Mouse (Mus musculus): ENCODE data around the gene Alpk1. TPM values are rescaled to one million over a fixed set of nuclear protein-coding genes. Genes with fewer than 3 reads are reported as not detected.
A peak's percentile ranks its signal among the peaks of the same experiment; 100 is the strongest.

Gene Alpk1
- polyA plus RNA-seq, 1 experiment from 2014 or later = 1.2 TPM

GRCm38 (mm10) chr3:127720948-127721347 is 59.4 kb downstream of the Alpk1 start:
- DNase-seq (ENCODE audit: low spot score) = no peak
- Histone ChIP-seq H3K4me2 (ENCODE audit: low read depth, low read length) (no peak overlapping the region), H3K4me3 (ENCODE audit: low read depth, low read length) (no peak overlapping the region), H3K4me1 (ENCODE audit: control insufficient read depth, insufficient read depth, low read length) (no peaks in the 10 kb centered on the region), H3K27me3 (replicated peaks; ENCODE audit: control insufficient read depth, insufficient read depth, low read length) (no peaks in the 10 kb centered on the region), H3K36me3 (ENCODE audit: control insufficient read depth, insufficient read depth, low read length) (no peaks in the 10 kb centered on the region), H3K9me3 (ENCODE audit: control insufficient read depth, low read length) (no peaks in the 10 kb centered on the region), H3K9ac (ENCODE audit: low read depth, low read length) (no peak overlapping the region), H3K27ac (replicated peaks; ENCODE audit: low read depth, low read length) (no peak overlapping the region)
- no peak for ATAC-seq (ENCODE audit: low read depth)
- WGBS = 73% methylated on average over 4 of the region's 4 CpGs

- Histone ChIP-seq H3K27me3 (replicated peaks; ENCODE audit: control insufficient read depth, insufficient read depth, low read length) (no peaks in the 10 kb centered on the region), H3K4me3 (ENCODE audit: low read depth, low read length) (no peak overlapping the region), H3K36me3 (ENCODE audit: control insufficient read depth, insufficient read depth, low read length) (no peaks in the 10 kb centered on the region), H3K4me2 (ENCODE audit: low read depth, low read length) (no peak overlapping the region), H3K9ac (ENCODE audit: low read depth, low read length) (no peak overlapping the region), H3K27ac (replicated peaks; ENCODE audit: low read depth, low read length) (no peak overlapping the region), H3K9me3 (ENCODE audit: control insufficient read depth, low read length) (no peaks in the 10 kb centered on the region), H3K4me1 (ENCODE audit: control insufficient read depth, insufficient read depth, low read length) (no peaks in the 10 kb centered on the region)
- DNase-seq (ENCODE audit: low spot score) (no peak), ATAC-seq (ENCODE audit: low read depth) (no peak)
- 69% methylated on average over 6 of the region's 6 CpGs for WGBS
Observed at GRCm38 (mm10) chr3:127720050-127720449, 60.3 kb downstream of the Alpk1 start.

- DNase-seq (ENCODE audit: low spot score) = no peak
Observed at GRCm38 (mm10) chr3:127719601-127720000, 60.7 kb downstream of the Alpk1 start.

GRCm38 (mm10) chr3:127716759-127717158 is 63.6 kb downstream of the Alpk1 start:
- peak; percentile 36 for DNase-seq (ENCODE audit: low spot score)
- Histone ChIP-seq H3K4me1 (ENCODE audit: control insufficient read depth, insufficient read depth, low read length) (no peaks in the 10 kb centered on the region), H3K4me3 (ENCODE audit: low read depth, low read length) (no peak overlapping the region), H3K36me3 (ENCODE audit: control insufficient read depth, insufficient read depth, low read length) (no peaks in the 10 kb centered on the region), H3K9me3 (ENCODE audit: control insufficient read depth, low read length) (no peaks in the 10 kb centered on the region), H3K9ac (ENCODE audit: low read depth, low read length) (no peak overlapping the region), H3K4me2 (ENCODE audit: low read depth, low read length) (no peak overlapping the region), H3K27me3 (replicated peaks; ENCODE audit: control insufficient read depth, insufficient read depth, low read length) (no peaks in the 10 kb centered on the region), H3K27ac (replicated peaks; ENCODE audit: low read depth, low read length) (no peak overlapping the region)
- peak; percentile 57 for ATAC-seq (ENCODE audit: low read depth)
- 0% methylated on average over 2 of the region's 2 CpGs for WGBS

More at GRCm38 (mm10) chr3:127719601-127720000, 60.7 kb downstream of the Alpk1 start:
- H3K4me3 ChIP-seq (ENCODE audit: low read depth, low read length) = no peak overlapping the region
- 56% methylated on average over 5 of the region's 5 CpGs for WGBS
- no peak overlapping the region for H3K4me2 ChIP-seq (ENCODE audit: low read depth, low read length)
- no peaks in the 10 kb centered on the region for H3K36me3 ChIP-seq (ENCODE audit: control insufficient read depth, insufficient read depth, low read length)
- ATAC-seq (ENCODE audit: low read depth) = no peak
- no peak overlapping the region for H3K27ac ChIP-seq (replicated peaks; ENCODE audit: low read depth, low read length)
- no peaks in the 10 kb centered on the region for H3K27me3 ChIP-seq (replicated peaks; ENCODE audit: control insufficient read depth, insufficient read depth, low read length)
- no peak overlapping the region for H3K9ac ChIP-seq (ENCODE audit: low read depth, low read length)
- no peaks in the 10 kb centered on the region for H3K4me1 ChIP-seq (ENCODE audit: control insufficient read depth, insufficient read depth, low read length)
- H3K9me3 ChIP-seq (ENCODE audit: control insufficient read depth, low read length) = no peaks in the 10 kb centered on the region

- Histone ChIP-seq H3K9ac (ENCODE audit: low read depth, low read length) (no peak overlapping the region), H3K9me3 (ENCODE audit: control insufficient read depth, low read length) (no peaks in the 10 kb centered on the region), H3K4me3 (ENCODE audit: low read depth, low read length) (no peak overlapping the region), H3K27ac (replicated peaks; ENCODE audit: low read depth, low read length) (no peak overlapping the region), H3K27me3 (replicated peaks; ENCODE audit: control insufficient read depth, insufficient read depth, low read length) (no peaks in the 10 kb centered on the region), H3K4me1 (ENCODE audit: control insufficient read depth, insufficient read depth, low read length) (no peaks in the 10 kb centered on the region), H3K4me2 (ENCODE audit: low read depth, low read length) (no peak overlapping the region), H3K36me3 (ENCODE audit: control insufficient read depth, insufficient read depth, low read length) (no peaks in the 10 kb centered on the region)
- WGBS = 56% methylated on average over 9 of the region's 9 CpGs
- ATAC-seq (ENCODE audit: low read depth) (peak; percentile 26; the same call in 1 of the 2 replicates), DNase-seq (ENCODE audit: low spot score) (no peak)
Observed at GRCm38 (mm10) chr3:127713112-127713511, 67.2 kb downstream of the Alpk1 start.

- Histone ChIP-seq H3K4me1 (ENCODE audit: control insufficient read depth, insufficient read depth, low read length) (no peaks in the 10 kb centered on the region), H3K27ac (replicated peaks; ENCODE audit: low read depth, low read length) (no peak overlapping the region), H3K4me3 (ENCODE audit: low read depth, low read length) (no peak overlapping the region), H3K36me3 (ENCODE audit: control insufficient read depth, insufficient read depth, low read length) (no peaks in the 10 kb centered on the region), H3K9me3 (ENCODE audit: control insufficient read depth, low read length) (0 out of 2 replicates have a peak, but pooled peaks cover 4% of the 10 kb centered on the region), H3K9ac (ENCODE audit: low read depth, low read length) (no peak overlapping the region), H3K4me2 (ENCODE audit: low read depth, low read length) (no peak overlapping the region), H3K27me3 (replicated peaks; ENCODE audit: control insufficient read depth, insufficient read depth, low read length) (no peaks in the 10 kb centered on the region)
- WGBS = 89% methylated on average over 3 of the region's 3 CpGs
- ATAC-seq (ENCODE audit: low read depth) (no peak), DNase-seq (ENCODE audit: low spot score) (no peak)
Observed at GRCm38 (mm10) chr3:127711536-127711935, 68.8 kb downstream of the Alpk1 start.

GRCm38 (mm10) chr3:127707089-127707485 is 73.2 kb downstream of the Alpk1 start:
- WGBS = 65% methylated on average over 5 of the region's 5 CpGs

GRCm38 (mm10) chr3:127706445-127707088 is 73.8 kb downstream of the Alpk1 start:
- H3K9me3 ChIP-seq (ENCODE audit: control insufficient read depth, low read length) = 0 out of 2 replicates have a peak, but pooled peaks cover 7% of the 10 kb centered on the region
- no peak overlapping the region for H3K9ac ChIP-seq (ENCODE audit: low read depth, low read length)
- H3K4me1 ChIP-seq (ENCODE audit: control insufficient read depth, insufficient read depth, low read length) = peaks cover 5% of the 10 kb centered on the region; the same call in 1 of the 2 replicates
- no peak for DNase-seq (ENCODE audit: low spot score)
- no peak for ATAC-seq (ENCODE audit: low read depth)
- no peaks in the 10 kb centered on the region for H3K36me3 ChIP-seq (ENCODE audit: control insufficient read depth, insufficient read depth, low read length)
- H3K4me2 ChIP-seq (ENCODE audit: low read depth, low read length) = peak overlapping the region; percentile 56
- 53% methylated on average over 8 of the region's 8 CpGs for WGBS
- no peaks in the 10 kb centered on the region for H3K27me3 ChIP-seq (replicated peaks; ENCODE audit: control insufficient read depth, insufficient read depth, low read length)
- H3K4me3 ChIP-seq (ENCODE audit: low read depth, low read length) = peak overlapping the region; percentile 19; the same call in 1 of the 2 replicates
- H3K27ac ChIP-seq (replicated peaks; ENCODE audit: low read depth, low read length) = 0 out of 2 replicates have a peak overlapping the region, but pooled peaks have one; percentile 19

More at GRCm38 (mm10) chr3:127707089-127707485, 73.2 kb downstream of the Alpk1 start:
- no peak overlapping the region for H3K4me3 ChIP-seq (ENCODE audit: low read depth, low read length)
- H3K4me2 ChIP-seq (ENCODE audit: low read depth, low read length) = no peak overlapping the region
- no peak for ATAC-seq (ENCODE audit: low read depth)
- peaks cover 5% of the 10 kb centered on the region; the same call in 1 of the 2 replicates for H3K4me1 ChIP-seq (ENCODE audit: control insufficient read depth, insufficient read depth, low read length)
- 0 out of 2 replicates have a peak, but pooled peaks cover 7% of the 10 kb centered on the region for H3K9me3 ChIP-seq (ENCODE audit: control insufficient read depth, low read length)
- H3K9ac ChIP-seq (ENCODE audit: low read depth, low read length) = no peak overlapping the region
- no peaks in the 10 kb centered on the region for H3K36me3 ChIP-seq (ENCODE audit: control insufficient read depth, insufficient read depth, low read length)
- no peak overlapping the region for H3K27ac ChIP-seq (replicated peaks; ENCODE audit: low read depth, low read length)
- no peak for DNase-seq (ENCODE audit: low spot score)
- no peaks in the 10 kb centered on the region for H3K27me3 ChIP-seq (replicated peaks; ENCODE audit: control insufficient read depth, insufficient read depth, low read length)

Data from embryonic facial prominence, embryonic 14.5 days (tissue).